Mouse (Mus musculus): ENCODE measurements around the gene Sec14l5. TPM values are rescaled to one million over a fixed set of nuclear protein-coding genes. Genes with fewer than 3 reads are reported as not detected.
A peak's percentile ranks its signal among the peaks of the same experiment; 100 is the strongest.

The Sec14l5 gene
- 10 to 100 TPM in 1 of 2 experiments, 1 to 10 TPM in 1; 9.5 to 10.3 TPM for total RNA-seq (2021)
- long read RNA-seq, experiment 1, partial matches to known transcripts, result 3 of 13 reads
- long read RNA-seq, experiment 1, other reads (novel, unspliced or antisense), result 10 of 13 reads
- long read RNA-seq, experiment 2, partial matches to known transcripts, result 0 of 7 reads
- long read RNA-seq, experiment 2, other reads (novel, unspliced or antisense), result 7 of 7 reads

- no peak for DNase-seq
- intact Hi-C loops (cut with DNase I), result loop anchor here (5.0 kb wide), 1 partner anchor 35 kb away; no protein-coding TSS in a partner anchor
Measured at GRCm38 (mm10) chr16:5147037-5147385, at the start of gene Sec14l5. Gene Sec14l5, plus strand, starts transcription at chr16:5147109.

GRCm38 (mm10) chr16:5101000-5101399 lies 45.9 kb upstream of the Sec14l5 start:
- no peak for DNase-seq
- intact Hi-C loops (cut with DNase I), result no loop called here

GRCm38 (mm10) chr16:5109877-5110276 lies 37.0 kb upstream of the Sec14l5 start:
- no peak for DNase-seq
- intact Hi-C loops (cut with DNase I), result no loop called here

DNA sequence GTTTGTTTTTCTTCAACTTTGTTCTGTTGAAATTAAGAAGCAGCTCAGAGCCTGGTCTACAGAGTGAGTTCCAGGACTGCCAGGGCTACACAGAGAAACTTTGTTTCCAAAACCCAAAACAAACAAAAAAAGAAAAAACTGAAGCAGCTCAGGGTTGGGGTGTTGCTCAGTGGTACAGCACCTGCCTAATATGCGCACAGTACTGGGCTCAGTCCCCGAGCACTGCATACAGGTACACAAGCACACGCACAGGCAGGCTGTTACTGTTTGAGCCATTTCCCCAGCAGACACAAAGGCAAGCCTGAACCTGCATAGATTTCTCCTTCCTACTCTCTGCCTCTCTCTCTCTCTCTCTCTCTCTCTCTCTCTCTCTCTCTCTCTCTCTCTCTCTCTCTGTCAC lies 35.9 kb upstream of the Sec14l5 start:
- no peak for DNase-seq
- intact Hi-C loops (cut with DNase I), result no loop called here

DNA sequence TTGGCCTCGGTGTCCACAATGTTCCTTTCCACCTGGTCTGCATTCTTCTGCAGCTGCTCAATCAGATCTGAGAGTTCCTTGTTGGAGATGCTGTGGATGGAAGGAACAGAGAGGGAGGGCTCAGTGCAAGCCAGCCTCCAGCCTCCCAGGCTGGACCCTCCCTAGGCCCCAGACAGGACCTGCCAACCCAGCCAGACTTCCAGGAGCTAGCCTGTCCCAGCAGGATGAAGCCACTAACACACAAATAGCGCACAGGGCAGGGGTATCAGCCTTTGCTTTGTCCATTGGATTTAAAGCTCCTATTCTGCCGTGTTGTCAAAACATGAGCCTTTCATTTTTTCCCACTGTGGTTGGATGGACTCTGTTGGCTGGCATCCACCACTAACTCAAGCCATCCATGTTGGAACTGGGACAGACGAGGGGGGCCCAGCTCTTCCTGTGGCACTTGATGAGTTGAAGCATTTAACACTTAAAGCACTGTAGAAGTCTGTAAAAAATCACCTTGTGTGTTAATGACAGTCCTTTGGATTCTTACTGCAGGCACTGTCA lies 33.8 kb upstream of the Sec14l5 start:
- intact Hi-C loops (cut with DNase I), result no loop called here

DNA sequence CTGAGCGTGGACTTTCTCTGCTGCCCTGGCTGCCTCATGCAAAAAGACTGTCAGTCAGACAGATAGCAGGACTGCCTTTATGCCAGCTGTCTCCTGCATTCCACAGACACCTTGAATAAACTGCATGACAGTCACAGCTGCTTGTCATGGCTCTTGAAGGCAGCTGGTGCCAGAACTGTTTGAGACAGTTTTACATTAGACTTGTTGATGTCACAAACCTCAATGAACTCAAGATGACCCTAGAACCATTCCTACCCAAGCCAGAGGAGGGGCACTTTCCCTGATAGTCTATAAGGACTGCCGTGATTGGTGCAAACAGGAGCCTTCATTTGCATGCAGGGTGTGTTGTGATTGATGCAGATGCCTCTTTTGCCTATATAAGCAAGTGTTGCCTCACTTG lies 33.3 kb upstream of the Sec14l5 start:
- intact Hi-C loops (cut with DNase I), result no loop called here
- no peak for DNase-seq

More for the DNA sequence above, 33.8 kb upstream of the Sec14l5 start:
- no peak for DNase-seq

GRCm38 (mm10) chr16:5119385-5119784 lies 27.5 kb upstream of the Sec14l5 start:
- intact Hi-C loops (cut with DNase I), result no loop called here
- no peak for DNase-seq

GRCm38 (mm10) chr16:5119845-5120244 lies 27.1 kb upstream of the Sec14l5 start:
- DNase-seq, result no peak
- intact Hi-C loops (cut with DNase I), result no loop called here

DNA sequence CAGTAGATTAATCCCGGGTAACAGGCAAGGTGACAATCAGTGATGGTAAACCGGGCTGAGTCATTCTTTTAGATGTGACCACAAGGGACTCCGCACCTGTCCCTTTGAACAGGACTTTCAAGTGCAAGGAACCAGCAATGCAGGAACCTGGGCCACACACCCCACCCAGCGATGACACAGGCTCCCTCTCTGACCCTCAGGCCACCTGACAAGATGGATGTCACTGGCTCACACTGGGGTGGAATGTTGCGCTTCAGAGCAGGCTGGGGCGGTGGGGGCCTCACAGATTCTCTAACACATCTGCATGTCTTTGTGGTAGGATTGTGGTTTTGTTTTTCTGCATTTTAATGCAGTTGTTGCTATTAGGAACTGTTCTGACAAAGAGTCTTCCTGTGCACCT lies 23.4 kb upstream of the Sec14l5 start:
- intact Hi-C loops (cut with DNase I), result no loop called here
- DNase-seq, result no peak

- intact Hi-C loops (cut with DNase I), result no loop called here
- DNase-seq, result no peak
Measured at GRCm38 (mm10) chr16:5130196-5130595, 16.7 kb upstream of the Sec14l5 start.

- intact Hi-C loops (cut with DNase I), result no loop called here
- DNase-seq, result peak; percentile 73 to 83
Measured at GRCm38 (mm10) chr16:5130766-5131165, 16.1 kb upstream of the Sec14l5 start.

GRCm38 (mm10) chr16:5131251-5131922 lies 15.5 kb upstream of the Sec14l5 start:
- peak in 1 of 2 experiments; percentile 33 for DNase-seq
- intact Hi-C loops (cut with DNase I), result no loop called here

DNA sequence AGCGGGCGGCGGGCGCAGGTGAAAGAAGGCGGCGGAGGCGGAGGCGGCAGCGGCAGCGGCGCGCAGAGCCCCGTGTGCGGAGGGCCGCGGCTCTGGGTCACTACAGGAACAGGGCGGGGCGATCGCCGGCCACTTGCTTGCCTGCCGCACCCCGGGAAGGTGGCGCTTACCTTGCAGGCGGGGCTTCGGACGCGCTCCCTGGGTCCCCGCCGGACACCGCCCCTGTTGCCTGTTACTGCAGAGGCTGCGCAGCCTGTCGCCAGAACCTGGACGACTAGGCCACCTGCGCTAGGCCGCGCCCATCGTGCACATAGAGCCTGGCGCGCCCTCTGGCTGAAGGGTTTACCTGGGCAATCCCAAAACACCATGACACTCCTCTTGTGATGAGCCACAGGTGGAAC lies 14.5 kb upstream of the Sec14l5 start, which contains the start of gene Ppl:
Gene Ppl (minus strand): TSS at position 21 of the 401 bp plus-strand sequence.
- intact Hi-C loops (cut with DNase I), result no loop called here
- no peak for DNase-seq

- intact Hi-C loops (cut with DNase I), result no loop called here
Measured at GRCm38 (mm10) chr16:5134623-5135330, 12.1 kb upstream of the Sec14l5 start.

DNA sequence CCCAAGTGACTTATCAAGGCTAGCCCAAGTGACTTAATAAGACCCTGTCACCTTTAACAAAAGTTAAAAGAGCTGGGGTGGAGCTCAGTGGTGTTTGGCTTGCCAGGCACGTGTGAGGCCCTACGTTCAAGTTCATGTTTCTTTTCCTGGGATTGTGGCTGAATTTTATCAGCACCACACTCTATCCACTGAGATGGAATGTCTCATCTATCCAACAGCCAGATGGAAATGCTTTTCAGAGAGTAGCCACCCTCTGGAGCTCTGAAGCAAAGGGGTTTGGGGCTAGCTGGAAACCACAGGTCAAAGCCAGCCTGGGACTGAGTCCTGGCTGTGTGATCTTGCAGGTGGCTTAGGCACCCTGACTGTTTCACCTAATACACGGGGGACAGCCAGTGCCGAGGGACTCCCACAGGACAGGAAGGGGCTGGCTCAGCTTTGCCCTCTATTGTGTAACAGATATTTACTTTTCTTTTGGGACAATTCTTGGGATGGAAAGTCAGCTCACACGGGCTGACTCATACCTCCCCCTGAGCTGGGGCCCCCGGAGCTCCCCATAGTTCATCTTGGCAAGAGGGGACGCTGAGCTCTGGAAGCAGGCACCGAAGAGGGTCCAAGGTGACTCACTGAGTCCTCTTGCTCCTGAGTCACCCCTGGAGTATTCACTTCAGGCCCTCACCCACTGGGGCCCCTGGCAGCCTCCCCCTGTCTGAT lies 11.2 kb upstream of the Sec14l5 start:
- no peak for DNase-seq
- intact Hi-C loops (cut with DNase I), result no loop called here

More at GRCm38 (mm10) chr16:5134623-5135330, 12.1 kb upstream of the Sec14l5 start:
- peak in 1 of 2 experiments; percentile 59 for DNase-seq

GRCm38 (mm10) chr16:5136505-5136904 lies 10.4 kb upstream of the Sec14l5 start:
- DNase-seq, result peak in 1 of 2 experiments; percentile 26

DNA sequence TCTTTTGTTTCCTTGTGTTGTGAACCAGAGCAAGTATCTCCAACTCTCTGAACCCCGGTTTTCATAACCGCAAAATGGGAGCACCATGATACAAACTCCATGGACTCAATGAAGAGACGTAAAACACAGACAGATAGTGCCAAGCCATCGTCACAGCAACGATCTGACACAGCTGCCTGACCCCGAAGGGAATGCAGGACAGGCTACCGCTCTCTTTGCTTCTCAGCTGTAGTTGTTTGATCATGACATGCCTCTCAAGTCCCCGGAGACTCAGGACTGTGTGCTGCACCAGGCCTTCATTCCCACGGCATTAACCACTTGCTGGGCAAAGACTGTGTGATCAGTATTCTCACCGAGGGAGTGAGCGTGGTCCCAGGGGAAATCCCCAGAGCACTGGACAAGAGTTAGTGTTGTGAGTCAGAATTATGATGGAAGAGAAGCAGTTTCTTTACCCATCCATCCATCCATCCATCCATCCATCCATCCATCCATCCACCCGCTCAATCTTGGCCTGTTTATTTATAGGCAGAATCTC lies 9.8 kb upstream of the Sec14l5 start:
- intact Hi-C loops (cut with DNase I), result no loop called here
- DNase-seq, result no peak

More at GRCm38 (mm10) chr16:5136505-5136904, 10.4 kb upstream of the Sec14l5 start:
- intact Hi-C loops (cut with DNase I), result no loop called here

- peak; percentile 63 to 74 for DNase-seq
- intact Hi-C loops (cut with DNase I), result loop anchor here (5.0 kb wide), 2 partner anchors 72 to 87 kb away; partner anchors contain the start of gene Ubn1
Measured at GRCm38 (mm10) chr16:5139741-5140140, 7.2 kb upstream of the Sec14l5 start.

- DNase-seq, result no peak
- intact Hi-C loops (cut with DNase I), result loop anchor here (1.0 to 5.0 kb wide), 2 partner anchors 37 to 165 kb away; no protein-coding TSS in a partner anchor
Measured at GRCm38 (mm10) chr16:5145570-5145969, 1.3 kb upstream of the Sec14l5 start.
